Mouse (Mus musculus): Measurements from ENCODE around the gene Dvl3.
A peak's percentile ranks its signal among the peaks of the same experiment; 100 is the strongest.

DNA sequence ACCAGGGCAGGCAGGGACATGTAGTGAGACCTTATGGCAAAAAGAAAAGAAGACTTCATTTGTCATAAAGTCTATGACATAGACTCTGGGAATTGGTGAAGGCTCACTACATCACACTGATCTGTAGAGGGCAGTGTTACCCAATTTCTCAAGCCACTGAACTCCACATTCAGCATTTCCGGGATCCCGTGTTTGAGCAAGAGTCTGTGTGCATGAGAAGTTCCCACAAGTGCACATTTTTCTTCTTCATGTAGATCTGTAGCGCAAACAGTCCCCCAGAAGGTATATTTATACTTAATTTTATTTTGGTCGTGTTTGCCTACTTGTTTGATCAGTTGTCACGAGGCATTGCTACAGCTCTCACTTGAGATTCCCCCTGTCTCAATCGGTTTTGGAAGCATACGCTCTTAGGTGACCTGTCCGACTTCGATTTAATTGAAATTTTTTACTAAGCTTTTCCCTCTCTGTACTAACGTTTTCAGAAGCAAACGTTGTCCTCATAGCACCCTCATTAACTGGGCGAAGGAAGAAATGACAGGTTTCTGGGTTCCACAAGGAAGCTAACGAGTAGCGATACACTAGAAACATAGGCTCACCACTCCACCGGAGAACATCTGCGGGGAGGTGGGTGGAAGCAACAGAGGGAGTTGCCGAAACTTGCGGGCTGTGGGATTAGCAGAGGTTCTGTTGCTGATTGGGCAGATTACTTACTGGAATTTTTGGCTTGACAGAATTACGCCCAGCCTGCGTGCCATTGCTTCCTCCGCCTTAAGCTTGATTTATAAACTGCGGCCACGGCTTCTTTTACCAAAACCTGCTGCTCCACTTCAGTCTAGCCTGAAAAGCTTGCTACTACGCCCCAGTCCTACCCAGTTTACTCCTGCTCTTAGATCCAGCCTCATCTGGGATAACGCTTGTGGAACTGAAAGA is 19.8 kb upstream of the Dvl3 start:
- no peak for TF ChIP-seq POLR2A (IDR thresholded peaks at IDR 0.05; ENCODE audit: low read depth, low read length)
- TF ChIP-seq CTCF (IDR thresholded peaks at IDR 0.05; ENCODE audit: extremely low read depth, insufficient read depth, insufficient read length, insufficient replicate concordance) = peak; percentile 58; the same call in 1 of the 2 replicates
